Mouse (Mus musculus) bone marrow, adult 2 months (tissue): Measurements from ENCODE around the gene Ubiad1. TPM values are rescaled to one million over a fixed set of nuclear protein-coding genes. Genes with fewer than 3 reads are reported as not detected.

Source experiments
- H3K27ac ChIP-seq: fragments of 200-500 bp; 2 replicates; pipeline ENCODE4 v1.5.1; 2012; ENCODE audit warnings: low read depth, mild to moderate bottlenecking, control low read depth, inconsistent platforms, low read length; ENCODE audit not compliant: control insufficient read depth, poor library complexity, insufficient read depth
- H3K4me1 ChIP-seq: fragments of 200-500 bp; 2 replicates; pipeline ENCODE4 v1.6.1; 2011; ENCODE audit warnings: low read length; ENCODE audit not compliant: control insufficient read depth, insufficient read depth
- H3K4me3 ChIP-seq: fragments of 200-500 bp; replicated peaks from 2 replicates; pipeline ENCODE3; 2011; ENCODE audit warnings: mild to moderate bottlenecking, low read depth, low read length, control low read depth; ENCODE audit not compliant: control insufficient read depth
- CTCF ChIP-seq: fragments of 200-500 bp; IDR thresholded peaks from 2 replicates; pipeline ENCODE4 v1.5.1; 2011; ENCODE audit warnings: low read length, control low read depth; ENCODE audit not compliant: control insufficient read depth, insufficient read depth
- POLR2A ChIP-seq: fragments of 200-500 bp; IDR thresholded peaks from 2 replicates; pipeline ENCODE4 v1.6.1; 2011; ENCODE audit warnings: low read depth, mild to moderate bottlenecking, control low read depth, low read length, borderline replicate concordance; ENCODE audit not compliant: control insufficient read depth
- WGBS: fragments of 180-500 bp; shearing (Covaris S2); methylation state at CpG from one replicate; pipeline ENCODE4 v1.1.7; 2018; 5-methylcytosine and 5-hydroxymethylcytosine counted together
- polyA plus RNA-seq: library from polyadenylated mRNA; stranded (reverse); fragments of >200 nt; gene quantifications from 2 replicates; pipeline ENCODE4 v1.2.4, GENCODE M21; 2011; ENCODE audit warnings: low replicate concordance; ENCODE audit not compliant: missing spikeins, insufficient read depth, insufficient read length

The Ubiad1 gene
- polyA plus RNA-seq, 1 experiment, result 3.2 TPM

GRCm38 (mm10) chr4:148430880-148431519, 13.6 kb downstream of the Ubiad1 start:
- WGBS, result 41% methylated on average over 11 of the region's 11 CpGs
- no peak overlapping the region for H3K4me3 ChIP-seq
- TF ChIP-seq CTCF (no peak), POLR2A (no peak)

GRCm38 (mm10) chr4:148429686-148430085, 14.9 kb downstream of the Ubiad1 start:
- WGBS, result 27% methylated on average over 6 of the region's 6 CpGs
- no peak overlapping the region for H3K27ac ChIP-seq
- H3K4me3 ChIP-seq, result no peak overlapping the region
- no peak for TF ChIP-seq POLR2A
- TF ChIP-seq CTCF, result peak; percentile 81
- peaks cover 3% of the 10 kb centered on the region for H3K4me1 ChIP-seq

More at GRCm38 (mm10) chr4:148430880-148431519, 13.6 kb downstream of the Ubiad1 start:
- Histone ChIP-seq H3K27ac (no peak overlapping the region), H3K4me1 (peaks cover 3% of the 10 kb centered on the region)

GRCm38 (mm10) chr4:148429121-148429520, 15.4 kb downstream of the Ubiad1 start:
- 87% methylated on average over 11 of the region's 11 CpGs for WGBS
- Histone ChIP-seq H3K4me1 (peaks cover 3% of the 10 kb centered on the region), H3K27ac (no peak overlapping the region), H3K4me3 (no peak overlapping the region)
- no peak for TF ChIP-seq POLR2A
- no peak for TF ChIP-seq CTCF

- Histone ChIP-seq H3K27ac (no peak overlapping the region), H3K4me3 (no peak overlapping the region), H3K4me1 (peaks cover 3% of the 10 kb centered on the region)
- TF ChIP-seq CTCF (no peak), POLR2A (no peak)
- 71% methylated on average over 5 of the region's 5 CpGs for WGBS
These were observed 16.0 kb downstream of the Ubiad1 start for GRCm38 (mm10) chr4:148428544-148428943.

- H3K27ac ChIP-seq, result no peak overlapping the region
- WGBS, result 67% methylated on average over 10 of the region's 10 CpGs
- H3K4me1 ChIP-seq, result peaks cover 3% of the 10 kb centered on the region
- TF ChIP-seq POLR2A, result no peak
- TF ChIP-seq CTCF, result no peak
- no peak overlapping the region for H3K4me3 ChIP-seq
These were observed 17.4 kb downstream of the Ubiad1 start for GRCm38 (mm10) chr4:148426950-148427850.

- Histone ChIP-seq H3K4me3 (no peak overlapping the region), H3K4me1 (no peaks in the 10 kb centered on the region), H3K27ac (no peak overlapping the region)
- TF ChIP-seq CTCF (no peak), POLR2A (no peak)
- 52% methylated on average over 6 of the region's 6 CpGs for WGBS
These were observed 27.0 kb downstream of the Ubiad1 start for GRCm38 (mm10) chr4:148417559-148417958.

- H3K4me1 ChIP-seq, result no peaks in the 10 kb centered on the region
- H3K27ac ChIP-seq, result no peak overlapping the region
- TF ChIP-seq POLR2A, result no peak
- TF ChIP-seq CTCF, result no peak
- H3K4me3 ChIP-seq, result no peak overlapping the region
- 45% methylated on average over 11 of the region's 11 CpGs for WGBS
These were observed 27.5 kb downstream of the Ubiad1 start for GRCm38 (mm10) chr4:148417074-148417526.

- 11% methylated on average over 16 of the region's 16 CpGs for WGBS
These were observed 29.0 kb downstream of the Ubiad1 start for GRCm38 (mm10) chr4:148415575-148415974.

More at GRCm38 (mm10) chr4:148415575-148415974, 29.0 kb downstream of the Ubiad1 start:
- Histone ChIP-seq H3K4me3 (no peak overlapping the region), H3K4me1 (no peaks in the 10 kb centered on the region), H3K27ac (no peak overlapping the region)
- TF ChIP-seq CTCF, result no peak
